Mouse (Mus musculus): Measurements from ENCODE around the gene Dusp1.

The Dusp1 gene

DNA sequence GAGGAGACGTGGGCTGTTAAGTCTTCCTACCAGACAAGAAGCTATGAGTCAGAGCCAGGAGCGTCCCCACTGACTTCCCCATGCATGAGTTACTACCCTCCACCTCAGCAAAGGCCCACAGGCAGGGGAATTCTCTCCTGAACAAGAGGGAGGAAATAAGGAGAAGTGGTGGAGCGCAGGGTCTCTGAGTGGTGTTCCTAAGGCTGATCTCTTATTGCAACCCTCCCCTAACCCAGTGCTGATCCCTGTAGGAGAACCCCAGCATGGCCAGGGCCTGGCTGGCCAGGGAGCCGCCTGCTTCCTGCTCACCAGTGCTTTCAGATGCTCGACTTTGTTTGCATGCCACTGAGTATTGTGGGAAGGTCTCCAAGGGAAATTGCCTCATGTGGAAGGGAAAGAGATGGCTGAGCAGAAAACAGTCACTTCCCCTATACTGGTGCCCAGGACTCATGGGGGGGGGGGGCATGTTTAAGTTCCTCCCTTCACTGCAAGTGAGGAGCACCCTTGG lies 64.5 kb downstream of the Dusp1 start:
- DNase-seq = peak; percentile 76 to 86

DNA sequence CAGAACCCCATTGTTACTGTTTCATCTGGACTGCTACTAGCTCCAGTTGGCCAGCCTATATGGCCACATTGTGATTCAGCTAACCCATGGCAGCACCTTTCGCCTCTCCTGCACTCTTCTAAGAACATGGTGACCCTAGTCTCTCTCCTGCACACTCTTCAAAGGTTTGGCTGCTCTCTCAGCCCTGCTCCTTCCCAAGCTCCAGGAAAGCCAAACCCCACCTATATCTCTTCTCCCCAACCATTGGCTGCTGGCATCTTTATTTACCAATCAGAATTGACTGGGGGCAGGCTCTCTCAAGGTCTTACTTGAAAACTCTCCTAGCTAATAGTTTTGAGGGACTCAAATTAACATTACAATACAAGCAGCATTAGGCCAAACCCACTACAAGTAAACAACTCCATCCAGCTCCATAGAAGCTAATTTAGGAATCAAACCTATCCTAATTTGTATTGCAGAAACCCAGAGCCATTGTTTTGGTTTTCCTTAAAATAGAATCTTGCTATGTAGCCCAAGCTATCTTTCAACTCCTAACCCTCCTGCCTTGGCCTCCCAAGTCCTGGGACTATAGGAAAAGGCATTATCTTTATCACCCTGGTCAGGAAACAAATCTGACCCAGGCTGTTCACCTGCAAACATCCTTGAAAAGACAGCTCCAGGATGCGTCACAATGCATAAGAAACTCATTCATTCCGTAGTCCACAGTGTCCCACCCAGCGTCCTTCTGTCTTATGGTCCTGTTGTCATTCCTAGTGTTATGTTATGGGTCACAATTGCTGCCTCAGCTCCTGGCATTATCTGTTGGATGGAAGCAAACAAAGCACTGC lies 67.1 kb downstream of the Dusp1 start:
- no peak for DNase-seq

DNA sequence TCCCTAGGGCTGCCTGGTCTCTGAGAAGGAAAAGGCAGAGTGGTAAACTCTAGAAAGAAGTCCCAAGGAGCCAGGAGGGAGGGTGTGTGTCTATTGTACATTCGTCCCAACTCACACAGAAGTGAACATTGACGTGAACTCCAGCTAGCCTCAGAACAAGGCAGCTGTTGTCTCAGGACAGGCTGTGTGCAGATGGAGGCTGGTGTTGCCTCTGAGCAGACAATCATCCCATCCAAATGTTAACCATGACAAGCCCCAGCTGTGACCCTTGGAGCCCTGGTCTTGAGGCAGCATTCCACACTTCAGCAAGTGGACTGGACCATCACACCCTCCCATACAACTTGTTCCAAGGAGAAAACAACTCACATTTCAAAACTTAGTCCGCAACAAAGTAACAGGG lies 69.7 kb downstream of the Dusp1 start:
- peak; percentile 62 to 70 for DNase-seq

DNA sequence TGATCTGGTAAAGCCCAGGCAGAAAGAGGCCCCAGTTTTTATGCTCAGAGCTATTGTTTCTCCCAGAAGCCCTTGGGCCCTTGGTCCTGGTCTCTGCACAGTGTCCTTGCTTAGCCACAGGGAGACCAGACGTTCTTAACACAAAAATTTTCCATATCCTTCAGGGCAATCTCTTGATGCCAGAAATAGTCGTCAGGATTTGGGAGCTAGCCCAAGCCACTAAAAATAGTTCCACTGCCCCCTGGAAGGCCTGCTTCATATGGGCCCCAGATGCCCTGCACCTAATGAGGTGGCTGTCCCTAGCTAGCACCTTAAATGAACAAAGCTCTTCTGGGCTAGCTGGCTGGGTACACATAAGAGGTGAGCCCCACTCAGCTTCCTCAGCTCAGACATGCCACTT lies 71.0 kb downstream of the Dusp1 start:
- peak in 1 of 2 experiments; percentile 39 for DNase-seq

DNA sequence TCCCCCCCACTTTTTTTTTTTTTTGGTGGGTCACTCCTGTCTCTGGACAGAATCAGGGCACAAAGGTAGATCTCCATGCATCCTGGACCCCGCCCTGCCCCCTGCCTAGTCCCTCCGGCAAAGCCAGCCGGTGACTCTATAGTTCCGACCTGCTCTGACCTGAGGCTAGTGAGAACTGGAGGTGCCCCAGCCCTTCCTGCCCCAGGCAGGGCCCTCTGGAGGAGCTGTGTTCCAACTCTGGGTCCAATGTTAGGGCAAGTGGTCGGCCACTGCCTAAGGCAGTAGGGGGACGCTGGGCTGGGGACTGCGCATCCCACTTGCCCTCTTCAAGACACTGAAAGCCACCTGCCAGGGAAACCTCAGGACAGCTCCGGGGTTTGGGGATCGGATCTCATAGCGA lies 71.9 kb downstream of the Dusp1 start:
- no peak for DNase-seq

DNA sequence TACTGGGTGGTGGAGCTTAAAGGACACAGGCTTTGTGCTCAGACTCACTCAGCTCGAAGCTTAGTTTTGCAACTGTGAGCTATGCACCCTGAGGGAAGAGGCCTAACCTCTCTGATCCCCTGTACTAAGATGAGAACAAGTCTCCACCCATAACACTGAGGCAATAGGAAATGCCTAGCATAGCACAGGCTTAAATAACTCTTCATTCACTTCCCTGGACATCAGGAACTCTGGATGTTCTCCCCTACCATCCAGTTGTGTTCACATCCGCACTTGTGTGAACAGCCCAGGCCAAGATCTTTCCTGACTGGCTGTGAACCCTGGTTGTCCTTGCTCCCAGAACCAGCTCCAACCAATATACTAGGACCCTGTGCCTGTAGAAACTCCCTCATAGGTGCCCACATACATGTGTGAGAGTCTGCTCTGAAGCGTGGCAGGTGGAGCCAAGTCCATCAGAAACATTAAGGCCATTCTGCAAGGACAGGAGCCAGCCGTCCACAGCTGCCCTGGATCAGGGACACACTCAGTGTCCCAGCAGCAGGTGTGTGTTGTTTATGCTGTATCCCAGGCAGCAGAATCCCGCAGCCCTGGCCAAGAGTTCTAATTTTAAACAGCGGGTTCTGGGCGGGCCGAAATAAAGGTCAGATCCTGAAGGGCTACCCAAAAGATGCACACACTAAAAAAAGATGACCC lies 73.1 kb downstream of the Dusp1 start:
- peak; percentile 59 to 69 for DNase-seq

DNA sequence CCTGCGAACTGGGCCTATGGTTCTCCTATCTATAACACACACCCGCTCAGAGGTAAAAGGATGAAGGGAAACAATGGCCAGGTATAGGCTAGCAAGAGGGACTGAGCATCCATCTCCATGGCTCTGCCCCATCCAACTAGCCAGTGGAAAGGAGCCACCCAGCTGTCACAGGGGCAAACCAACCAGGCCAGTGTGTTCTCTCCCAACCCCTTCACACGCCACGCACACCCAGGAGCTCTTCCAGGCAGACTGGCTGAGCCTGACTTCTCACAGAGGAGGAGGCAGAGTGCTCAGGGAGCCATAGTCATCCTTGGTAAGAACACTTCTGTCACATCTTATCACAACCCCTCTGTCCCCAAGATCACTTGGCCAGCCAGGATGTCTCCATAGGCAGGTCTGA lies 74.0 kb downstream of the Dusp1 start:
- no peak for DNase-seq

DNA sequence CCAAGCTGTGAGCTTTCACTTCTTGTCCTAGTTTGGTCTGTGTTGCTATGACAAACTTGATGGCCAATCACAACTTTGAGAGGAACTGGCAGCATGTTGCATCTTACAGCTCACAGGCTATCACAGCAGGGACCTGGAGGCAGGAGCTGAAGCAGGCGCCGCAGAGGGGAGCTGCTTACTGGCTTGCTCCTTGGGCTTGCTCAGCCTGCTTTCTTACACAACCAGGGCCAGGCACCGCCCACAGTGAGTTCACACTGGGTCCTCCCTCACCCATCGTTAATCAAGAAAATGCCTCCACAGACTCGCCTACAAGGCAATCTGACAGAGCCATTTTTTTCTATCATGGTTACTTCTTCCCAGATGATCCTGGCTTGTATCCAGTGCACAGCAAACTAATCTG lies 74.7 kb downstream of the Dusp1 start:
- DNase-seq = peak; percentile 57 to 65

DNA sequence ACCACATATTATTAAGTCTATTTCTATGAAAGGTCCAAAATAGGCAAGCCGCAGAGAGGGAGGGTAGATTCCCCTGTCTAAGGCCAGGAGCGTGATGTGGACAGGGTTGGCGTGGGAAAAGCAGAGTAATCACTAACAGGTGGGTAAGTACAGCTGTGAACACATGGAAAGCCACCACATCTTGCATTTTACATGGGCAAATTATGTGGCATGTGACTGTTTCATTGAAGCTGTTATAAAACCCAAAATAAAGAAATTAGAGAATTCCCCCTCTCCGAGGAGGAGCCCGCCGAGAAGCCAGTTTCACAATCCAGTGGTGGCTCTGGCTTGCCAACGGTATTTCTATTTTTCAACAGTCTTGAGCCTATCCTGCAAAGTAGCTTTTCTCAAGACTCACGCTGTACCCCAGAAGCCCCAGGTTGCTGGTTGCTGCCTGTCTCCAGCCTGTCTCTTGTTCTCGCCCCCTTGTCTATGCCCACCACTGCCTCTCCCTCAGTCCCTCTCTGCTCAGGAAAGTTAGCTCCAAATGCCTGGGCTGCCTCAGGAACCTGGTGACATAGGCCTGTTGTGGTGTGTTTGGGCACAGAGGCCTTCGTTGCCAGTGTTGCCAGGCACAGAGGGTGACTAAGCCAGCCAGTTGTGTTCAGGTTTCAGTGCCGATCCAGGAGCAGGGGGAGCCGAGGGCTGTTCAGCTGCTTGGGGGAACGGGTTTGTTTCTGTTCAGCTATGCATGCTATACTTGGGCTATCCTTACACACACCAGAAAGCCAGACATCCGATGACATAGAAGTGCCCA lies 77.1 kb downstream of the Dusp1 start:
- DNase-seq = no peak

DNA sequence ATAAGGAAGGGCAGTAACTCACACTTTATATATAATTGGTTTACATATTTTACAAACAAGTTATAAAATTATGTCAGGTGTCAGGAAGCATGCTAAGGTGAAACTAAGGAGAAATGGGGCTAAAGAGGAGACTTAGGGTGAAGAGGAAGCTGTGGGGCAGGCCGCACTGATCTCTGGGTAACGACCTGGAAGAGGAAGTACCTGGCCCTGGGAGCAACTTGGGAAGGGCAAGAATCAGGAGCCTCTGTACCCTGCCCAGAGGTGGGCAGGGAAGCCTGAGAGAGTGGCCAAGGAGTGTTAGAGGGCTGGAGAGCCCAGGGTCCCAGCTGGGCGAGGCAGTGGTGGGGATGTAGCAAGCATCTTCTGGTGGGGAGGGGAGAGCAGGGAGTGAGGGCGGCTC lies 81.0 kb downstream of the Dusp1 start:
- DNase-seq = no peak

DNA sequence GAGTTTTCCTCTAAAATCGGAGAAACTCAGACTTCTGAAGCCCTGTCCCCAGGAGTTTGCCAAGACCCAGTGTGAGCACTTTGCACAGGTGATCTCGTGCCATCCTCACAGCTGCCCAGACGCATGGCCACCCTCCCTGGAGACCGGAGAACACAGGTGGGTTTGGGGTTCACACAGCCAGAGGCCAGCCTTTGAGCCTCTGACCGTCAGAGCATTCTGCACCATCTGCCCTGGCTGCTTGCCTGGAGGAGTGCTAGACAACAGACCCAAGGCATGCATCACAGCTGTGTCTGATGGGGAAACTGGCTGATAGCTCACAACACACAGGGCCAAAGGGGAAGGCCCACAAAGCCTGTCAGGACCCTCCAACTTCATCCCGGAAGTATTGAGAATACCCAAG lies 82.3 kb downstream of the Dusp1 start:
- no peak for DNase-seq

DNA sequence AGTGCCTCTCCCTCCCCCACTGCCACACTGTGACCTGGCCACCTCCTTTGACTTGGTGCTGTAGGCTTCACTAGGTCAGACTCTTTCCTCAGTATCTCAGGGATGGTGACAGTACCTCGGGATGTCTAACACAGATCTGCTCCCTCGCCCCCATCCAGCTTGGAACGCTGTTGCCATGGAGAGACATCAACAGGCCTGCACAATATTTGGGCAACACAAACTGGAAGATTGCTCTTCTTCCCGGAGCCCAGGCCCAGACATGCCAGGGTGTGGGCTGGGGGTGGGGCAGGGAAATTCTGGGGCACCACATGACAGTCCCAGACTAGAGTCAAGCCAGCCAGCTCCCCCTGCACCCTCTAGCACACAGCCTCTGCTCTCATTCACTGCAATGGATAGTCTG lies 83.3 kb downstream of the Dusp1 start:
- DNase-seq = no peak

DNA sequence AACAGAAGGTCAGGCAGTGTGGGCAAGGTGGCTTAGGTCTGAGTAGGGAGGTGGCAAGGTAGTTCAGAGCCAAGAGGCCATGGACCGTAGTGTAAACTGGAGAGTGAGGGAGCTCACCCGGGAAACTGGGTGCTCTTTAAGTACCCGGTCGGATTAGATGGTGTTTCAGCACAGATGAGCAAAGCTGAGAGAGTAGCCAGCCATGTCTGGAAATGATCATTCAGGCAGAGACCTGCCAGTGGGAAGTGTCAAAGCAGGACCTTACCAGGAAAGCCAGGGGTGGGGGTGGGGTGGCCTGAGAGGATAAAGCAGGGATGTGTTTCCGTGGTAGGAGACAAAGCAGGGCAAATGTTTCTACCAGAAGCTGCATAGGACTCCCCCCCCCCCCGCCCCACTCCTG lies 85.1 kb downstream of the Dusp1 start:
- DNase-seq = no peak

DNA sequence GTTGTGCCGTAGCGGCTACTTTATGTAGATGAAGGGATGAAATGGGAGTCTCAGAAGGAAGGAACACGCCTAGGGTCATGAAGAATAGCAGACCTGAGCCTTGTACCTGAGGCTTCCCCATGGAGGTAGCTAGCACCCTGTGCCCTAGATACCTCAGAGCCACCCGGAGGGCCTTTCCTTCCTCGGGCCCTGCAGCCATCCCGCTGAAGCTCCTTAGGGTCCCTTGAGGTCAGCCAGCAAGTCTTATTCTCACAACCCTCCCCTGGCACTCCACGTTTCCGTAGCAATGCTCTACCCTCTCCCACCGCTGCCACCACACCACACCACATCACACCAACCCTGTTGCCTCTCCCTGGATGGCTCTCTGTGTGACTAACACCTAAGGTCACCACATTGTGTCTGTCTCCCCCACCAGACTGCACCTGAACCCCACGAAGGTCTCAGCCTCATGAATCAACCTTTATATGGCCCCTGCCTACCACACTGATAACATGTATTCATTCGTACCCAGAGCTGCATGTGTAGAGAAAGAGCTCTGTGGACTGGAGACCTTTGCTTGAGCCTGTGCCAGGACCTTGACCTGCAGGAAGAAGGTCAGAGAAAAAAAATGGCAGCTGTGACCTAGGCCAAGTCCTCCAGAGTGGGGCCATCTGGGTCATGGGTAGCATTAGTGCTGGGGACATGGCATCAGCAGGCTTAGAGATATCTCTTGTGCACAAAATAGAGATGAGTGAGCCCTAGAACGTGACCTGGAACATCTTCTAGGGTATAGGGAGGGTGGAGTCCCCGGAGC lies 93.6 kb downstream of the Dusp1 start:
- no peak for DNase-seq

DNA sequence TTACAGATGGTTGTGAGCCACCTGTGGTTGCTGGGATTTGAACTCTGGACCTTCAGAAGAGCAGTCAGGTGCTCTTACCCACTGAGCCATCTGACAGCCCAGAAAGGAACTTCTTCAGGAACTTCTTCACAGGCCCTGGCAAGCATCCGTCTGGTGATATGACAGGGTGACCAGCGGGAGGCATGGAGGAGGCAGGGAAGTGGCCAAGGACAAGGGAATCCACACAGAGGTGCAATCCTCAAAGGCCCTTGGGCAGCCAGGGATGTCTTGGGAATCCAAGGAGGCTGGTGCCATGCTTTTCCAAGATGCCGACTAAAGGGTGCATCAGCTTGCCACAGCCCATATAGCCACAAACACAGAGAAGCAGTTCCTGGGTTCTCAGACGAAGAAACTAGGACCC lies 94.3 kb downstream of the Dusp1 start:
- DNase-seq = no peak

DNA sequence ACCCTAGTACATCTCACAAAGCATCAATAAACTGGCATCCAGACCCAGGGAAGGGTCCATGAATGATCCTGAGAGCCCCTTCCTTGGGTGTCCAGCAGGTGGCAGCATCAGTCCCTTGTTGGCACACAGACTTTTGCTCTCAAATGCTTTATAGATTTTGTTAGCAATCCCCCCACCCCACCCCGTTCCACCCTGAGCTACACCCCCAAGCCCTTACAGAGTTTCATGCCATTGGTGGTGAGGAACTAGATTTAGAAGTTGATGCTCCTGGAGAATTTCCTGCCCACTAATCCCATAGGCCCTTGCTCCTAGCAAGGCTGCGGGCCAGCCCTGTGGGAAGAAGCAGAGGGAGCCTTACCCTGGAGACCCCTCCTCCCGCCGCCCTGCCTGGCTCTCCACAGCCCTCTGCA lies 95.2 kb downstream of the Dusp1 start:
- DNase-seq = peak; percentile 80 to 89

DNA sequence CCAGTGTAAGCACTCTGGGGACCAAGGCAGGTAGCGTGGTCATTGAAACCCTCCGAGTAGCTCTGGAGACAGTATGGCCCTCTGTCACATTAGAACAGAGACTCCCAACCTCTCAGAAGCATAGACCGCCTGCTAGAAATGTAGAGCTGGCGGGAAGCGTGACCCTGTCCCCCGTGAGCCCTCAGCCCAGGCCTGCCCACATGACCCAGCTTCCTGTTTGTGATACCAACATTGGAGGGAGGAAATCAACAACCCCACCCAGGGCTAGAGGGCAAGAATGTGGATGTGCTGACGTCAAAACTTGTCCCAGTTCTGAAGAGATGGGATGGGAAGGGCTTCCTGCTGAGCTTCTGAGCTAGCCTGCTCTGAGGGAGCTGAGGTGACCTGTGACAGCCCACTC lies 97.0 kb downstream of the Dusp1 start:
- DNase-seq = peak; percentile 88 to 92

DNA sequence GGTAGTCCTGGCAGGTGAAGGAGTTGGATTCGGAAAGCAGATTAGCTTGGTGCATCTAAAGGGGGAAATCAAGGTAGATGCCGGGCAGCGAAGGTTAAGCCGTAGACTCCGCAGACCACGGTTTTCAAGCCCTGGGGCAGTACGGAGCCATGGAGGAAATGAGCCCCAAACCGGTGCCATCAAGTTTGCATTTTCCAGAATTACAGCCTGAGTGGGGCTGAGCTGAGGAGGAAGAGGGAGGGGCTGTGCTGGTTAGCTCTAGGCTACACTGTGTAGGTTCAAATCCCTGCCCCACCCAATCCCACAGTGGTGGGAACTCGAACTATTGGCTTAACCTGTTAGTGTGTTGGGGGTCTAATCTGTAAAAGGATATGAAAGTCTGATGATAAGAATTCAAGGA lies 97.4 kb downstream of the Dusp1 start:
- peak in 1 of 2 experiments; percentile 23 for DNase-seq

DNA sequence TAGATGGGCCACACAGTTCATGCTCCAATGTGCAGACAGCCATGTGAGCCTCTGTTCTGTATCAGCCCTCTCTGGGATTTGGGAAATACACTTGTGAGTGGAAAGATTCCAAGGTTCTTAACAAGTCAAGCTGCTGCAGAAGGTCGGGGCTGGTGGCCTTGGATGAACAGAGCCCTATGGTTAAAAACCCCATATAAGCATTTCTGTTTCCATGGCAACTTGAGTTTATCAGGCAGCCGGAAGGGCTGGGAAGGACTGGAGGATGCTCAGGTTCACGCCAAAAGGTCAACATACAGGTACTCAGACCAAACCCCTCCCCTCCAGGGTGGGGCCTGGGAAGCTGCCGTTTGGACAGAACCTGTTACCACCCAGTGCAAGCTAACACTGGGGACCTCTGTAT lies 97.9 kb downstream of the Dusp1 start:
- DNase-seq = peak in 1 of 2 experiments; percentile 18

DNA sequence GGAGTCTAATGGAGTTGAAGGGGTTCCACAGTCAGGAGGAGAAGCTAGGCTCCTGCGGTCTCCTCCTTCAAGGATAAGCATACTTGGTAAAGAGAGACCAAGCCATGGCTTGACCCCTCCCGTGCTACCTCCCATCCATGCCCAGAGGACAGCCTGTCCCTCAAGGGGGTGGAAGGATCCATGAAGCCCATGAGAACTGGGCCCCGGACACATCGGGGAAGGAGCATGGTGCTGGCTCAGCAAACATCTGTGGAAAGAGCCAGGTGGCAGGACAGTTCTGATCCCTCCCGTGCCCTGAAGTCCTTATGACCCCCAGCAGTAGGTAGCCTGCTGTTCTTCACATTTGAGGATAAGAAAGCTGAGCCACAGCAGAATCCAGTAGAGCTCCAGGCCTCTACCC lies 98.5 kb downstream of the Dusp1 start:
- DNase-seq = no peak

DNA sequence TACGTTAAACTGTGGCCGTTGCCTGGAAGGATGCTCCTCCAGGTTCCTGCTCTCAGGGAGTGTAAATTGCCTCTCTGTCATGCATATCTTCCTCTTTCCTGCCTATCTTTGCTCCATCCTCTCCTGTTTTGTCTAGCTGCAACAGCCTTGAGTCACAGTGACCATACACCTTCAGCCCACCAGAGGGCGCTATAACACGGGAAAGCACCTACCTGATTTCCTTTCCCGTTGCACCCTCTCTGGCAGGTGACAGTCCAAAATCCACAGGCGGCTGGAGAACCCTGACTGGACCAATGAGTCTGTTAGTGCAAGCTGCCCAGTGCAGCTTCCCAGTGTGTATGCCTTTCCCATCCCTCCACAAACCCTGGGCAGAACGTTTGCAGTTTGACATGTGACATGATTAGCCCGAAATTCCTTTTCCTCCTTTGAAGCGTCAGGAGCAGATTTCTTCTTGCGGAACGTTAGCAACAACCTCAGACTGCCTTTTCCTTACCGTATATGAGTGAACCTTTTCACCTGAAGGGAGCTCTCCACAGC lies 99.2 kb downstream of the Dusp1 start:
- peak; percentile 71 to 77 for DNase-seq

DNA sequence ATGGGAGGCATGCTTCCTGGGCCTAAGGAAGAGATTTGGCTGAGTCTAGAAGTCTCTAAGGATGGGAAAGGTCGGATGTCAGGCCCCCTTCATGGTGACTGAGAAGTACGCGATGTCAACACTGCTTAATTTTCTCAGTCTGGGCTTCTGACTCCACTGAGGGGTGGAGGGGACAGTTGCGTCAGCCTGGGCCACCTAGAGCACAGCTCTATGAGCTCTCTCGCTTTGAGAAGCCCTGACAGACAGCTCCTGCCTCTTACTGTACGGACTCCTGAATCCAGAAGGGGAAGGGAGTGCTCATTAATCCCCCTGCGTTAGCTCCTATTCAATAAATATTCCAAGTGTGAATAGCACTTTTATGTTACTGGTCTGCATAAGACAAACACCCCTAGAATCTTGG lies 103.9 kb downstream of the Dusp1 start:
- no peak for DNase-seq

Data from lung, adult 18-20 months (tissue).